Mouse (Mus musculus) forebrain, embryonic 14.5 days (tissue): Measurements from ENCODE around the gene Krt222. TPM values are rescaled to one million over a fixed set of nuclear protein-coding genes. Genes with fewer than 3 reads are reported as not detected.
A peak's percentile ranks its signal among the peaks of the same experiment; 100 is the strongest.
"Not testable (repeated sequence)": the region's sequence is repeated elsewhere in the genome, so short reads cannot be mapped to it uniquely, and the experiment has no call there.

Source experiments
- ATAC-seq: fragments of 200-750 bp; cut with Nextera tagmentation; 2 replicates; pipeline ENCODE4 v1.8.0; 2017; ENCODE audit warnings: mild to moderate bottlenecking, moderate library complexity
- DNase-seq: peaks from one replicate; pipeline ENCODE4 v3.0.0-alpha.2; 2015; ENCODE audit warnings: low spot score
- H3K27ac ChIP-seq: fragments of 300-500 bp; sonication (generic); 2 replicates; pipeline ENCODE4 v1.5.1; 2014; ENCODE audit warnings: low read depth, mild to moderate bottlenecking, control low read depth, low read length, moderate library complexity
- H3K27me3 ChIP-seq: fragments of 300-500 bp; sonication (generic); replicated peaks from 2 replicates; pipeline ENCODE4 v1.6.1; 2014; ENCODE audit warnings: low read length, control low read depth, mixed read lengths; ENCODE audit not compliant: control insufficient read depth, insufficient read depth
- H3K36me3 ChIP-seq: fragments of 300-500 bp; sonication (generic); 2 replicates; pipeline ENCODE4 v1.6.1; 2014; ENCODE audit warnings: low read length, control low read depth; ENCODE audit not compliant: control insufficient read depth, insufficient read depth
- H3K4me1 ChIP-seq: fragments of 300-500 bp; sonication (generic); 2 replicates; pipeline ENCODE4 v1.6.1; 2014; ENCODE audit warnings: antibody characterized with exemption, low read length, control low read depth; ENCODE audit not compliant: control insufficient read depth, insufficient read depth
- H3K4me2 ChIP-seq: fragments of 300-500 bp; sonication (generic); 2 replicates; pipeline ENCODE4 v1.6.1; 2014; ENCODE audit warnings: mild to moderate bottlenecking, control low read depth, low read length
- H3K4me3 ChIP-seq: fragments of 300-500 bp; sonication (generic); 2 replicates; pipeline ENCODE4 v1.5.1; 2014; ENCODE audit warnings: low read depth, low read length, control low read depth
- H3K9ac ChIP-seq: fragments of 300-500 bp; sonication (generic); 2 replicates; pipeline ENCODE4 v1.6.1; 2014; ENCODE audit warnings: mild to moderate bottlenecking, low read length, control low read depth, moderate library complexity
- H3K9me3 ChIP-seq: fragments of 300-500 bp; sonication (generic); replicated peaks from 2 replicates; pipeline ENCODE4 v1.6.1; 2016; ENCODE audit warnings: low read length, control low read depth, mixed read lengths; ENCODE audit not compliant: control insufficient read depth
- WGBS: fragments of 180-500 bp; shearing (Covaris S2); extraction: QIAGEN DNeasy Blood & Tissue Kit; methylation state at CpG from one replicate; pipeline ENCODE4 v1.1.7; 2014; 5-methylcytosine and 5-hydroxymethylcytosine counted together
- polyA plus RNA-seq: library from polyadenylated mRNA; unstranded; fragments of >200 nt; fragmentation: Nextera tagmentation; extraction: Ambion mirVana; gene quantifications from 2 replicates; pipeline ENCODE4 v1.2.1, GENCODE M21; 2014

Krt222 gene
- polyA plus RNA-seq, 1 experiment from 2014 or later, result 2.5 TPM

GRCm38 (mm10) chr11:99250241-99250640 is 6.4 kb upstream of the Krt222 start:
- no peaks in the 10 kb centered on the region for H3K9me3 ChIP-seq
- no peaks in the 10 kb centered on the region for H3K36me3 ChIP-seq
- no peak overlapping the region for H3K4me3 ChIP-seq
- 56% methylated on average over 5 of the region's 5 CpGs for WGBS
- H3K27me3 ChIP-seq, result no peaks in the 10 kb centered on the region
- ATAC-seq (no peak), DNase-seq (no peak)
- no peak overlapping the region for H3K9ac ChIP-seq
- H3K27ac ChIP-seq, result no peak overlapping the region
- no peak overlapping the region for H3K4me2 ChIP-seq
- H3K4me1 ChIP-seq, result no peaks in the 10 kb centered on the region

GRCm38 (mm10) chr11:99249115-99249514 is 5.2 kb upstream of the Krt222 start:
- Histone ChIP-seq H3K4me1 (no peaks in the 10 kb centered on the region), H3K4me2 (no peak overlapping the region), H3K27ac (no peak overlapping the region), H3K36me3 (no peaks in the 10 kb centered on the region), H3K9me3 (no peaks in the 10 kb centered on the region), H3K4me3 (no peak overlapping the region), H3K27me3 (no peaks in the 10 kb centered on the region), H3K9ac (no peak overlapping the region)
- 60% methylated on average over 4 of the region's 4 CpGs for WGBS
- ATAC-seq (no peak), DNase-seq (no peak)

- no peaks in the 10 kb centered on the region for H3K36me3 ChIP-seq
- H3K4me2 ChIP-seq, result no peak overlapping the region
- no peak for DNase-seq
- no peak overlapping the region for H3K27ac ChIP-seq
- no peaks in the 10 kb centered on the region for H3K9me3 ChIP-seq
- WGBS, result 89% methylated on average over 4 of the region's 4 CpGs
- H3K9ac ChIP-seq, result no peak overlapping the region
- peaks cover 4% of the 10 kb centered on the region for H3K4me1 ChIP-seq
- H3K4me3 ChIP-seq, result no peak overlapping the region
- ATAC-seq, result no peak
- H3K27me3 ChIP-seq, result no peaks in the 10 kb centered on the region
These were observed 4.0 kb upstream of the Krt222 start for GRCm38 (mm10) chr11:99247916-99248315.

GRCm38 (mm10) chr11:99244519-99244918 is 634 bp upstream of the Krt222 start:
- H3K9ac ChIP-seq, H3K27ac ChIP-seq, H3K9me3 ChIP-seq, H3K4me2 ChIP-seq, H3K4me3 ChIP-seq, H3K4me1 ChIP-seq, H3K36me3 ChIP-seq, H3K27me3 ChIP-seq, ATAC-seq, DNase-seq: not testable (repeated sequence)
- WGBS, result 32% methylated on average over 3 of the region's 3 CpGs

- peak overlapping the region; percentile 60 for H3K9ac ChIP-seq
- peak overlapping the region; percentile 53 for H3K4me2 ChIP-seq
- H3K9me3 ChIP-seq, result no peaks in the 10 kb centered on the region
- peak overlapping the region; percentile 26 for H3K4me3 ChIP-seq
- ATAC-seq (no peak), DNase-seq (no peak)
- peaks cover 4% of the 10 kb centered on the region for H3K4me1 ChIP-seq
- H3K27ac ChIP-seq, result no peak overlapping the region
- 73% methylated on average over 3 of the region's 3 CpGs for WGBS
- H3K27me3 ChIP-seq, result no peaks in the 10 kb centered on the region
- H3K36me3 ChIP-seq, result no peaks in the 10 kb centered on the region
These were observed 575 bp downstream of the Krt222 start for GRCm38 (mm10) chr11:99243200-99243819.

GRCm38 (mm10) chr11:99242056-99242455 is 1.8 kb downstream of the Krt222 start:
- DNase-seq (no peak), ATAC-seq (no peak)
- Histone ChIP-seq H3K4me2 (no peak overlapping the region), H3K27ac (no peak overlapping the region), H3K9me3 (no peaks in the 10 kb centered on the region), H3K4me1 (peaks cover 4% of the 10 kb centered on the region), H3K4me3 (no peak overlapping the region), H3K27me3 (no peaks in the 10 kb centered on the region), H3K9ac (no peak overlapping the region), H3K36me3 (no peaks in the 10 kb centered on the region)
- 78% methylated on average over 5 of the region's 5 CpGs for WGBS

GRCm38 (mm10) chr11:99238468-99238867 is 5.4 kb downstream of the Krt222 start:
- no peak overlapping the region for H3K4me2 ChIP-seq
- 80% methylated on average over 14 of the region's 14 CpGs for WGBS
- no peak for DNase-seq

GRCm38 (mm10) chr11:99231049-99231816 is 12.7 kb downstream of the Krt222 start:
- peak overlapping the region; percentile 100 for H3K27ac ChIP-seq
- H3K9ac ChIP-seq, result peak overlapping the region; percentile 98
- 19% methylated on average over 15 of the region's 15 CpGs for WGBS
- no peaks in the 10 kb centered on the region for H3K9me3 ChIP-seq
- H3K4me1 ChIP-seq, result peaks cover 12% of the 10 kb centered on the region; the same call in 1 of the 2 replicates
- peaks cover 16% of the 10 kb centered on the region for H3K36me3 ChIP-seq
- no peaks in the 10 kb centered on the region for H3K27me3 ChIP-seq
- H3K4me3 ChIP-seq, result peak overlapping the region; percentile 84
- DNase-seq (peak; percentile 72), ATAC-seq (no peak; the same call in 1 of the 2 replicates)
- H3K4me2 ChIP-seq, result peak overlapping the region; percentile 80

More at GRCm38 (mm10) chr11:99238468-99238867, 5.4 kb downstream of the Krt222 start:
- H3K36me3 ChIP-seq, result no peaks in the 10 kb centered on the region
- H3K27ac ChIP-seq, result no peak overlapping the region
- no peak for ATAC-seq
- no peaks in the 10 kb centered on the region for H3K9me3 ChIP-seq
- no peaks in the 10 kb centered on the region for H3K4me1 ChIP-seq
- no peak overlapping the region for H3K9ac ChIP-seq
- H3K27me3 ChIP-seq, result no peaks in the 10 kb centered on the region
- H3K4me3 ChIP-seq, result no peak overlapping the region
